Mouse (Mus musculus) ES-E14 (cell line): ENCODE measurements around the gene Lrba. TPM values are rescaled to one million over a fixed set of nuclear protein-coding genes. Genes with fewer than 3 reads are reported as not detected.

ENCODE experiments used
- DNase-seq: peaks from one replicate; pipeline ENCODE4 v3.0.0-alpha.2; 2013; ENCODE audit warnings: low read depth, low spot score
- H3K27ac ChIP-seq: 2 replicates; pipeline ENCODE4 v1.5.1; 2012; ENCODE audit warnings: low read depth, mild to moderate bottlenecking, low read length, moderate library complexity, mixed read lengths; ENCODE audit not compliant: poor library complexity, insufficient read depth, severe bottlenecking
- H3K36me3 ChIP-seq: 2 replicates; pipeline ENCODE4 v1.6.1; 2012; ENCODE audit warnings: mild to moderate bottlenecking, low read length, moderate library complexity, mixed read lengths; ENCODE audit not compliant: control insufficient read depth, poor library complexity, insufficient read depth, severe bottlenecking
- H3K4me1 ChIP-seq, 2 experiments: fragments of 150-350 bp in 1 of 2; sonication (generic) in 1 of 2; 2 replicates each; pipeline ENCODE4 v1.6.1; 2012; ENCODE audit warnings: low read length in 2 of 2, mild to moderate bottlenecking in 1 of 2, mixed read lengths in 1 of 2; ENCODE audit not compliant: control insufficient read depth in 2 of 2, insufficient read depth in 2 of 2, poor library complexity in 1 of 2
- H3K4me3 ChIP-seq, 2 experiments: fragments of 150-350 bp in 1 of 2; sonication (generic) in 1 of 2; 2 replicates each; pipeline ENCODE4 v1.5.1; 2012; ENCODE audit warnings: low read length in 2 of 2, low read depth in 1 of 2, mild to moderate bottlenecking in 1 of 2, mixed read lengths in 1 of 2; ENCODE audit not compliant: insufficient read depth in 1 of 2, poor library complexity in 1 of 2, severe bottlenecking in 1 of 2
- H3K9ac ChIP-seq: 2 replicates; pipeline ENCODE4 v1.6.1; 2012; ENCODE audit warnings: low read depth, mild to moderate bottlenecking, low read length, mixed read lengths; ENCODE audit not compliant: poor library complexity, insufficient read depth, severe bottlenecking
- H3K9me3 ChIP-seq: fragments of 150-350 bp; sonication (generic); 2 replicates; pipeline ENCODE4 v1.6.1; 2012; ENCODE audit warnings: low read depth, mild to moderate bottlenecking, low read length; ENCODE audit not compliant: control insufficient read depth, insufficient read depth
- CHD2 ChIP-seq: IDR thresholded peaks from 2 replicates; pipeline ENCODE4 v1.6.1; 2014; ENCODE audit warnings: mild to moderate bottlenecking, low read depth, low read length, inconsistent platforms
- HCFC1 ChIP-seq: IDR thresholded peaks from 2 replicates; pipeline ENCODE4 v1.6.1; 2012; ENCODE audit warnings: low read length, inconsistent platforms, borderline replicate concordance; ENCODE audit not compliant: insufficient read depth
- MAFK ChIP-seq: IDR thresholded peaks from 2 replicates; pipeline ENCODE4 v1.6.1; 2014; ENCODE audit warnings: mild to moderate bottlenecking, low read depth, low read length, inconsistent platforms; ENCODE audit not compliant: insufficient read depth
- ZC3H11A ChIP-seq: IDR thresholded peaks from 2 replicates; pipeline ENCODE4 v1.6.1; 2012; ENCODE audit warnings: low read depth, mild to moderate bottlenecking, inconsistent platforms, low read length, borderline replicate concordance
- ZNF384 ChIP-seq: IDR thresholded peaks from 2 replicates; pipeline ENCODE4 v1.6.1; 2012; ENCODE audit warnings: low read depth, low read length, inconsistent platforms
- in situ Hi-C, 2 experiments: fragments of 600-800 bp; cut with MboI; formaldehyde crosslinking; loops; one replicate each; pipeline ENCODE4 v1.15.1; 2025; ENCODE audit warnings: low sequenced_read_pairs in 2 of 2, inconsistent platforms in 1 of 2; ENCODE audit not compliant: unreplicated experiment in 2 of 2
- total RNA-seq: library from RNA; depleted of rRNA; stranded (reverse); fragments of 300-350 nt; gene quantifications from 2 replicates; pipeline ENCODE4 v1.2.3, GENCODE M21; 2012

The Lrba gene
- total RNA-seq, 1 experiment: 14.7 TPM

GRCm38 (mm10) chr3:86797871-86798460 lies 573.5 kb downstream of the Lrba start:
- H3K9me3 ChIP-seq: no peaks in the 10 kb centered on the region
- TF ChIP-seq ZC3H11A: no peak
- TF ChIP-seq ZNF384: no peak
- TF ChIP-seq MAFK: no peak

GRCm38 (mm10) chr3:86799041-86799440 lies 574.6 kb downstream of the Lrba start:
- TF ChIP-seq MAFK (no peak), HCFC1 (no peak), ZC3H11A (no peak), CHD2 (no peak), ZNF384 (no peak)
- peaks cover 3% of the 10 kb centered on the region; the same call in 1 of the 2 replicates for H3K36me3 ChIP-seq
- no peaks in the 10 kb centered on the region for H3K9me3 ChIP-seq
- no peak overlapping the region for H3K4me3 ChIP-seq
- no peak overlapping the region for H3K27ac ChIP-seq
- no peak for DNase-seq
- H3K9ac ChIP-seq: no peak overlapping the region
- no peaks in the 10 kb centered on the region; a peak in 1 of 4 replicates for H3K4me1 ChIP-seq
- in situ Hi-C loops: no loop called here

More at GRCm38 (mm10) chr3:86797871-86798460, 573.5 kb downstream of the Lrba start:
- no peak for DNase-seq
- H3K9ac ChIP-seq: no peak overlapping the region
- H3K4me1 ChIP-seq: no peaks in the 10 kb centered on the region; a peak in 1 of 4 replicates
- H3K36me3 ChIP-seq: peaks cover 3% of the 10 kb centered on the region; the same call in 1 of the 2 replicates
- no peak overlapping the region for H3K27ac ChIP-seq
- in situ Hi-C loops: no loop called here
- H3K4me3 ChIP-seq: no peak overlapping the region

- H3K4me1 ChIP-seq: no peaks in the 10 kb centered on the region; a peak in 1 of 4 replicates
- H3K9ac ChIP-seq: no peak overlapping the region
- TF ChIP-seq CHD2: no peak
- TF ChIP-seq HCFC1: no peak
- no peak for TF ChIP-seq MAFK
- no peak for TF ChIP-seq ZC3H11A
- TF ChIP-seq ZNF384: no peak
- in situ Hi-C loops: no loop called here
- peaks cover 5% of the 10 kb centered on the region; the same call in 1 of the 2 replicates for H3K36me3 ChIP-seq
- H3K9me3 ChIP-seq: no peaks in the 10 kb centered on the region
- H3K4me3 ChIP-seq: no peak overlapping the region
- no peak overlapping the region for H3K27ac ChIP-seq
- no peak for DNase-seq
Measured at GRCm38 (mm10) chr3:86800841-86801240, 576.4 kb downstream of the Lrba start.

GRCm38 (mm10) chr3:86802825-86803224 lies 578.3 kb downstream of the Lrba start:
- TF ChIP-seq ZNF384 (no peak), CHD2 (no peak), MAFK (no peak), ZC3H11A (no peak), HCFC1 (no peak)
- H3K4me1 ChIP-seq: no peaks in the 10 kb centered on the region
- DNase-seq: no peak
- H3K36me3 ChIP-seq: peaks cover 3% of the 10 kb centered on the region; the same call in 1 of the 2 replicates
- in situ Hi-C loops: no loop called here
- H3K9me3 ChIP-seq: no peaks in the 10 kb centered on the region
- no peak overlapping the region for H3K4me3 ChIP-seq
- H3K9ac ChIP-seq: no peak overlapping the region
- H3K27ac ChIP-seq: no peak overlapping the region

GRCm38 (mm10) chr3:86804265-86804664 lies 579.8 kb downstream of the Lrba start:
- no peak overlapping the region for H3K27ac ChIP-seq
- TF ChIP-seq ZC3H11A (no peak), HCFC1 (no peak), CHD2 (no peak), MAFK (no peak), ZNF384 (no peak)
- H3K9ac ChIP-seq: no peak overlapping the region
- no peak overlapping the region for H3K4me3 ChIP-seq
- H3K9me3 ChIP-seq: no peaks in the 10 kb centered on the region
- peaks cover 4% of the 10 kb centered on the region; the same call in 1 of the 2 replicates for H3K36me3 ChIP-seq
- DNase-seq: no peak
- 0 out of 4 replicates have a peak, but pooled peaks cover 0 to under 1% of the 10 kb centered on the region in 2 experiments for H3K4me1 ChIP-seq
- in situ Hi-C loops: no loop called here
